Mouse (Mus musculus) CH12.LX (cell line): Measurements from ENCODE around the gene Cend1.
A peak's percentile ranks its signal among the peaks of the same experiment; 100 is the strongest.

Experiments
- CTCF ChIP-seq, 2 experiments: IDR thresholded peaks in 1 of 2; conservative IDR thresholded peaks in 1 of 2; 2 replicates each; pipeline ENCODE4 v1.5.1; 2011 to 2012; ENCODE audit warnings: low read depth in 2 of 2, low read length in 2 of 2, improper control_type of control experiment in 1 of 2, inconsistent platforms in 1 of 2, mild to moderate bottlenecking in 1 of 2, moderate library complexity in 1 of 2
- EP300 ChIP-seq: IDR thresholded peaks from 2 replicates; pipeline ENCODE4 v1.6.1; 2011; ENCODE audit warnings: low read length, improper control_type of control experiment
- ETS1 ChIP-seq: conservative IDR thresholded peaks from 2 replicates; pipeline ENCODE4 v1.6.1; 2012; ENCODE audit warnings: low read depth, mild to moderate bottlenecking, inconsistent platforms, low read length, improper control_type of control experiment, moderate library complexity
- HCFC1 ChIP-seq: IDR thresholded peaks from 2 replicates; pipeline ENCODE4 v1.6.1; 2012; ENCODE audit warnings: low read depth, mild to moderate bottlenecking, inconsistent platforms, low read length, improper control_type of control experiment
- MAFK ChIP-seq: IDR thresholded peaks from 2 replicates; pipeline ENCODE4 v1.6.1; 2011; ENCODE audit warnings: low read length, improper control_type of control experiment; ENCODE audit not compliant: insufficient replicate concordance
- MAZ ChIP-seq: IDR thresholded peaks from 2 replicates; pipeline ENCODE4 v1.6.1; 2012; ENCODE audit warnings: low read depth, mild to moderate bottlenecking, inconsistent platforms, low read length, improper control_type of control experiment, moderate library complexity
- MYC ChIP-seq: IDR thresholded peaks from 2 replicates; pipeline ENCODE4 v1.6.1; 2011; ENCODE audit warnings: low read depth, mild to moderate bottlenecking, improper control_type of control experiment, low read length
- POLR2A ChIP-seq: IDR thresholded peaks from 2 replicates; pipeline ENCODE4 v1.6.1; 2011; ENCODE audit warnings: low read depth, mild to moderate bottlenecking, improper control_type of control experiment, low read length
- RAD21 ChIP-seq: IDR thresholded peaks from 2 replicates; pipeline ENCODE4 v1.6.1; 2011; ENCODE audit warnings: low read depth, mild to moderate bottlenecking, low read length, improper control_type of control experiment, moderate library complexity
- TCF12 ChIP-seq: IDR thresholded peaks from 2 replicates; pipeline ENCODE4 v1.6.1; 2014; ENCODE audit warnings: low read depth, mild to moderate bottlenecking, inconsistent platforms, low read length, improper control_type of control experiment
- UBTF ChIP-seq: IDR thresholded peaks from 2 replicates; pipeline ENCODE4 v1.6.1; 2012; ENCODE audit warnings: low read depth, mild to moderate bottlenecking, inconsistent platforms, low read length, improper control_type of control experiment, moderate library complexity
- USF1 ChIP-seq: IDR thresholded peaks from 2 replicates; pipeline ENCODE4 v1.6.1; 2014; ENCODE audit warnings: low read depth, mild to moderate bottlenecking, inconsistent platforms, low read length, improper control_type of control experiment
- ZNF384 ChIP-seq: IDR thresholded peaks from 2 replicates; pipeline ENCODE4 v1.6.1; 2012; ENCODE audit warnings: low read depth, low read length, improper control_type of control experiment, inconsistent platforms

DNA sequence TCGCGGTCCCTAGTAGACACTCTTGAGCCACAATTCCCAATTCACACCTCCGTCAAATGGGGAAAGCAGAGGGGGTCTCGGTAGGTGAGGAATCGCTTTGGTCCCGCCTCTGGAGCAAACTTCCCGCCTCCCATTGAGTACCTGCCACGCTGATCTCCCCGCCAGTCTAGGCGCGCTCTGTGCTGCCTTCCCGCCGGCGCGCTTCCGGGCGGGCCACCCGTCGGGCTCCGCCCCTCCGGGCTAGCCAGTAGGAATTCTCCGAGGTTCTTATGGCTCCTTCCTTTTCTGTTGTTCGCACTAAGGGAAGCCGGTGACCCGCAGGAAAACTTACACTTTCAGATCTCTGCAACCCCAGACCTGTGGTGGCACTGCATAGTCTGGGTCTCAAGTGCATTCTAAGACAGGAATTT, 14.5 kb upstream of the Cend1 start, which contains the start of gene Pidd1:
- TF ChIP-seq MYC (peak; percentile 45; the same call in 1 of the 2 replicates), POLR2A (peak; percentile 84), TCF12 (peak; percentile 80), RAD21 (no peak), CTCF (conservative IDR thresholded peaks at IDR 0.05 in 1 of 2, IDR thresholded peaks at IDR 0.05 in 1 of 2; ENCODE audit: low read depth in 2 of 2, low read length in 2 of 2) (no peak), EP300 (no peak), MAZ (no peak), ETS1 (no peak), MAFK (no peak), HCFC1 (peak; percentile 57), ZNF384 (no peak), UBTF (no peak), USF1 (no peak)
